Mouse (Mus musculus) frontal cortex, adult (tissue): ENCODE results near the gene C2cd2.

Experiments
- ATAC-seq: cut with Nextera tagmentation; 2 replicates; pipeline ENCODE4 v1.9.2; 2017; ENCODE audit warnings: mild to moderate bottlenecking, moderate library complexity, mixed read lengths; ENCODE audit not compliant: low TSS enrichment

C2cd2 gene

GRCm38 (mm10) chr16:97817414-97817813 lies 145.0 kb downstream of the C2cd2 start:
- no peak for ATAC-seq

GRCm38 (mm10) chr16:97815269-97815668 lies 147.1 kb downstream of the C2cd2 start:
- ATAC-seq, result no peak

GRCm38 (mm10) chr16:97814060-97814459 lies 148.3 kb downstream of the C2cd2 start:
- ATAC-seq, result peak; percentile 48

GRCm38 (mm10) chr16:97808881-97809280 lies 153.5 kb downstream of the C2cd2 start:
- peak; percentile 75 for ATAC-seq

- peak; percentile 45 for ATAC-seq
Measured at GRCm38 (mm10) chr16:97805646-97806045, 156.8 kb downstream of the C2cd2 start.
